Mouse (Mus musculus): ENCODE measurements at regions not wholly inside any gene's neighbourhood (a gene's known extent, or its start where the extent isn't known, plus 50 kb on each side); places are given as distances from the start of the nearest gene placed in this dataset.

GRCm38 (mm10) chr15:68445341-68445740 lies 1944.6 kb upstream of the Lrrc6 start:
- DNase-seq, result no peak
- Histone ChIP-seq H3K4me1 (replicated peaks; ENCODE audit: control insufficient read depth, insufficient read depth, low read length) (no peaks in the 10 kb centered on the region), H3K4me3 (ENCODE audit: control insufficient read depth, insufficient read depth, low read length) (no peak overlapping the region), H3K36me3 (ENCODE audit: control insufficient read depth, insufficient read depth, low read length) (no peaks in the 10 kb centered on the region), H3K27me3 (ENCODE audit: control insufficient read depth, insufficient read depth, low read length) (no peaks in the 10 kb centered on the region), H3K27ac (ENCODE audit: control insufficient read depth, insufficient read depth, low read length) (no peak overlapping the region)
- 87% methylated on average over 7 of the region's 7 CpGs for WGBS
- TF ChIP-seq POLR2A (IDR thresholded peaks at IDR 0.05; ENCODE audit: control insufficient read depth, extremely low read depth, insufficient read depth, low read length, poor library complexity) (no peak), CTCF (IDR thresholded peaks at IDR 0.05; ENCODE audit: borderline replicate concordance, control insufficient read depth, extremely low read depth, insufficient read depth, low read length, poor library complexity) (no peak)

DNA sequence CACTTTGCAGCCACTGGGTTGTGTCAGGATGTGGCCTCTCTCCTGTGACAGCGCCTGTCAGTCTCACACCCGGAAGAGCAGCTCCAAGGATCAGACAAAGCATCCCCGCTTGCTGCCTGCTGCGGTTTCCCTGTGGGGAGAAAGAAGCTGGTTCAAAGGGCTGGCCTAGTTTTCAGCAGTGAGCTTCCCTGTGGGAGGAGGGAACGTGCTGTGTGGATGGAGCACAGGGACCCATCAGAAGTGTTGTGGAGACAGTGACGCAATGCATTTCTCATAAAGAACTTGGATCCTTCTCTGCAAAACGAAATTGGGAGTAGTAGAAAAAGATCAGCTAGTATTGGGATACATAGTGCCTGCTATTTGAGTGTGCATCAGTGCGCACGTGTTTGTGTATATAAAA lies 1939.9 kb upstream of the Lrrc6 start:
- Histone ChIP-seq H3K4me1 (replicated peaks; ENCODE audit: control insufficient read depth, insufficient read depth, low read length) (no peaks in the 10 kb centered on the region), H3K4me3 (ENCODE audit: control insufficient read depth, insufficient read depth, low read length) (no peak overlapping the region), H3K27ac (ENCODE audit: control insufficient read depth, insufficient read depth, low read length) (no peak overlapping the region), H3K27me3 (ENCODE audit: control insufficient read depth, insufficient read depth, low read length) (no peaks in the 10 kb centered on the region), H3K36me3 (ENCODE audit: control insufficient read depth, insufficient read depth, low read length) (no peaks in the 10 kb centered on the region)
- DNase-seq, result no peak
- 80% methylated on average over 9 of the region's 9 CpGs for WGBS
- TF ChIP-seq CTCF (IDR thresholded peaks at IDR 0.05; ENCODE audit: borderline replicate concordance, control insufficient read depth, extremely low read depth, insufficient read depth, low read length, poor library complexity) (no peak), POLR2A (IDR thresholded peaks at IDR 0.05; ENCODE audit: control insufficient read depth, extremely low read depth, insufficient read depth, low read length, poor library complexity) (no peak)

GRCm38 (mm10) chr15:68435961-68436360 lies 1935.3 kb upstream of the Lrrc6 start:
- H3K4me3 ChIP-seq (ENCODE audit: control insufficient read depth, insufficient read depth, low read length), result no peak overlapping the region
- no peak for DNase-seq
- no peak overlapping the region for H3K27ac ChIP-seq (ENCODE audit: control insufficient read depth, insufficient read depth, low read length)
- TF ChIP-seq CTCF (IDR thresholded peaks at IDR 0.05; ENCODE audit: borderline replicate concordance, control insufficient read depth, extremely low read depth, insufficient read depth, low read length, poor library complexity) (no peak), POLR2A (IDR thresholded peaks at IDR 0.05; ENCODE audit: control insufficient read depth, extremely low read depth, insufficient read depth, low read length, poor library complexity) (no peak)
- WGBS, result 15% methylated on average over 3 of the region's 3 CpGs
- no peaks in the 10 kb centered on the region for H3K27me3 ChIP-seq (ENCODE audit: control insufficient read depth, insufficient read depth, low read length)
- H3K4me1 ChIP-seq (replicated peaks; ENCODE audit: control insufficient read depth, insufficient read depth, low read length), result no peaks in the 10 kb centered on the region
- no peaks in the 10 kb centered on the region for H3K36me3 ChIP-seq (ENCODE audit: control insufficient read depth, insufficient read depth, low read length)

- H3K27ac ChIP-seq (ENCODE audit: control insufficient read depth, insufficient read depth, low read length), result no peak overlapping the region
- H3K36me3 ChIP-seq (ENCODE audit: control insufficient read depth, insufficient read depth, low read length), result no peaks in the 10 kb centered on the region
- no peak overlapping the region for H3K4me3 ChIP-seq (ENCODE audit: control insufficient read depth, insufficient read depth, low read length)
- 28% methylated on average over 2 of the region's 2 CpGs for WGBS
- no peak for TF ChIP-seq CTCF (IDR thresholded peaks at IDR 0.05; ENCODE audit: borderline replicate concordance, control insufficient read depth, extremely low read depth, insufficient read depth, low read length, poor library complexity)
- TF ChIP-seq POLR2A (IDR thresholded peaks at IDR 0.05; ENCODE audit: control insufficient read depth, extremely low read depth, insufficient read depth, low read length, poor library complexity), result no peak
- DNase-seq, result no peak
- no peaks in the 10 kb centered on the region for H3K27me3 ChIP-seq (ENCODE audit: control insufficient read depth, insufficient read depth, low read length)
- no peaks in the 10 kb centered on the region for H3K4me1 ChIP-seq (replicated peaks; ENCODE audit: control insufficient read depth, insufficient read depth, low read length)
Measured at GRCm38 (mm10) chr15:68431251-68431650, 1930.5 kb upstream of the Lrrc6 start.

GRCm38 (mm10) chr15:68430486-68430885 lies 1929.8 kb upstream of the Lrrc6 start:
- H3K36me3 ChIP-seq (ENCODE audit: control insufficient read depth, insufficient read depth, low read length), result no peaks in the 10 kb centered on the region
- H3K27ac ChIP-seq (ENCODE audit: control insufficient read depth, insufficient read depth, low read length), result no peak overlapping the region
- no peaks in the 10 kb centered on the region for H3K27me3 ChIP-seq (ENCODE audit: control insufficient read depth, insufficient read depth, low read length)
- 61% methylated on average over 4 of the region's 4 CpGs for WGBS
- TF ChIP-seq POLR2A (IDR thresholded peaks at IDR 0.05; ENCODE audit: control insufficient read depth, extremely low read depth, insufficient read depth, low read length, poor library complexity) (no peak), CTCF (IDR thresholded peaks at IDR 0.05; ENCODE audit: borderline replicate concordance, control insufficient read depth, extremely low read depth, insufficient read depth, low read length, poor library complexity) (no peak)
- no peaks in the 10 kb centered on the region for H3K4me1 ChIP-seq (replicated peaks; ENCODE audit: control insufficient read depth, insufficient read depth, low read length)
- DNase-seq, result no peak
- no peak overlapping the region for H3K4me3 ChIP-seq (ENCODE audit: control insufficient read depth, insufficient read depth, low read length)

DNA sequence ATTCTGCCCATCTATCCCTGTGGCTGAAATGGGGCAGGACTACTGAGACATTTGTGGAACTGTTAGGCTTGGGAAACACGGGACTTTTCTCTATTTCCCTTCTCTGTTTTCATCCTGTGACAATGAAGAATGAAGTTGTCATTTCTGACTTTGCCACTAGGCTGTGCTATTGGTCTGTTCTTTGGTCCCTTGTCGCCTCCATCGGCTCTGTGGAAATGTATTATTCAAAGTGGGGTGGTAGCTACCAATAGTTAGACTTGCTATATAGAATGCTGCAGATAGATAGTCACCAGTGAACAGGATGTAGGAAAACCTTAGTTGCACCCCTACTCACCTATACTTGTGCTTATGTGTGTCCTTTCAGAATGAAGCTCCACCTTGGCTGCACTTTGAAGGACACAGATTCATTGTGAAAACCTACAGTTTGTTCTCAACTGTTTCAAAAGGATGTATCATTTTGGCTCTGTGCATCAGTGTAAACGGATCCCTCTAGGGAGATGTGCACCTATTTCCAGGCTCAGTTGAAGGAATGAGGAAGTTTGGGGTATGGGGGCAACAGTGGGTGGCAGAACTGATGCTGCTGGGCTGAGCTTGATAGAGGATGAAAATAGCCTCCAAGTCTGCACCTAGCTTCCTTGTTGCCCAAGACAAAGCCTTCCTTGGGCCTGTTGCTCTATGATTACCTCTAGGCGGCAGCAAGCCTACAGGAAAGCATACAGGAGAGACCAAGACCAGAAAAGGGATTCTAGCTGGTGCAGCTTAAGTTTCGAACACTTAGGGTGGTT lies 1927.9 kb upstream of the Lrrc6 start:
- DNase-seq, result peak; percentile 25
- TF ChIP-seq POLR2A (IDR thresholded peaks at IDR 0.05; ENCODE audit: control insufficient read depth, extremely low read depth, insufficient read depth, low read length, poor library complexity), result no peak
- no peak for TF ChIP-seq CTCF (IDR thresholded peaks at IDR 0.05; ENCODE audit: borderline replicate concordance, control insufficient read depth, extremely low read depth, insufficient read depth, low read length, poor library complexity)

More for the DNA sequence above, 1927.9 kb upstream of the Lrrc6 start:
- H3K4me1 ChIP-seq (replicated peaks; ENCODE audit: control insufficient read depth, insufficient read depth, low read length), result no peaks in the 10 kb centered on the region
- WGBS, result 16% methylated on average over 6 of the region's 6 CpGs
- no peaks in the 10 kb centered on the region for H3K27me3 ChIP-seq (ENCODE audit: control insufficient read depth, insufficient read depth, low read length)
- no peak overlapping the region for H3K4me3 ChIP-seq (ENCODE audit: control insufficient read depth, insufficient read depth, low read length)
- no peaks in the 10 kb centered on the region for H3K36me3 ChIP-seq (ENCODE audit: control insufficient read depth, insufficient read depth, low read length)
- no peak overlapping the region for H3K27ac ChIP-seq (ENCODE audit: control insufficient read depth, insufficient read depth, low read length)
